Mouse (Mus musculus) mature B cell (primary cell): Measurements from ENCODE around the gene Slc1a2.

Experiments
- in situ Hi-C: fragments of 300-500 bp; cut with MboI; formaldehyde crosslinking; loops from 2 replicates; pipeline ENCODE4 v1.14.3; 2019

The Slc1a2 gene

DNA sequence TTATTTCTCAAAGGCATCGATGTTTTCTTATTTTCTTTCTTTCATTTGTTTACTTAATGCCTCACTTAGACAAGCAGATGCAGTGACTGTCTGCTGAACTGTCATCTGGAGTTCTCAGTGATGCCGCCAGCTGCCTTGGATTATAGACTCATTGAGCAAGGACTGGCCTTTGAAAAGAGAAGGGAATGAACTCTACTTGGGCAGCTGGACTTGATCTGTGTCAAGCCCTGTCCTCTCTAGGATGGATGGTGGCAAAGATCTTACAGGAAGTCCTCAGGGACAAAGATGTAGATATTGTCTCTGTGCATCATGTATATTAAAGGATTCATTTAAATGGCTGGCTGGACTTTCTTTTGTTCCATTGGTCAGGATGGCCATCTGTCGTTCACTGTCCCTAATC, 5.4 kb downstream of the Slc1a2 start:
- in situ Hi-C loops = no loop called here

DNA sequence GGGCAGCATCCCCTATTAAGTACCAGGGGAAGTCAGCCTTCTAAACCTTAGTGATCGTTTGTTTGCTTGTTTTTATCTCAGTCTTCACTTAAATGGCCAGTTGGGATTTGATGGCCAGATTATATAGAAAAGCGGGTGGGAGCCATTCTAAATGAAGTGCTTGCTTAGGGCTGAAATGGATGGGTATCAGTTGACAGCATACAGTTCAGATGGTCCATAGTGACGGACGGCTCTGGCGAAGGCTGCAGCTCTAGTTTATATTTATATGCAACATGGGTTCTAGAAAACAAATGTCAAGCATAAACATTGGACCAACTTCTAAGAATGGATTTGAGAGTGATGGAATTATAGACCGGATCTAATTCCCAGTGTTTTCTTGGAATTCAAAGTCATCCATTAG, 9.5 kb downstream of the Slc1a2 start:
- in situ Hi-C loops = no loop called here

- in situ Hi-C loops = no loop called here
Measured at GRCm38 (mm10) chr2:102669580-102669979, 11.1 kb downstream of the Slc1a2 start.

- in situ Hi-C loops = no loop called here
Measured at GRCm38 (mm10) chr2:102674582-102674981, 16.1 kb downstream of the Slc1a2 start.

DNA sequence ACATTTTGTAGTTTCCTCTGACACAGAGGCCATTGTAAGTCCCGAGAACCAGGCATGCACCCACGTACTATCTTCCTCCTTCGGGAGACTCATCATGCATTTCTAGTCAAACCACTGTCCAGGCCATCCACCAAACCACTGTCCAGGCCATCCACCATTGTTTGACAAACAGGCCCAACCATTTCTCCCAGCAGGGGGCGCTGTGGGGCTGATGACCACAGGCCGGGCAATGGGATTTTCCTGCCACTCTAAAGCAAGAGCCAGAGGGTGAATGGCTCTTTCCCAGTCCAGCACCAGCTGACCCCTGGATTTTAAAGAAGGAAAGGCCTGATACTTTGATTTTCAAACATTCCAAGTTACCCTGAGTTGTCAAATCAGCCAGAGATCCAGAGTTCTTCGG, 16.8 kb downstream of the Slc1a2 start:
- in situ Hi-C loops = no loop called here

DNA sequence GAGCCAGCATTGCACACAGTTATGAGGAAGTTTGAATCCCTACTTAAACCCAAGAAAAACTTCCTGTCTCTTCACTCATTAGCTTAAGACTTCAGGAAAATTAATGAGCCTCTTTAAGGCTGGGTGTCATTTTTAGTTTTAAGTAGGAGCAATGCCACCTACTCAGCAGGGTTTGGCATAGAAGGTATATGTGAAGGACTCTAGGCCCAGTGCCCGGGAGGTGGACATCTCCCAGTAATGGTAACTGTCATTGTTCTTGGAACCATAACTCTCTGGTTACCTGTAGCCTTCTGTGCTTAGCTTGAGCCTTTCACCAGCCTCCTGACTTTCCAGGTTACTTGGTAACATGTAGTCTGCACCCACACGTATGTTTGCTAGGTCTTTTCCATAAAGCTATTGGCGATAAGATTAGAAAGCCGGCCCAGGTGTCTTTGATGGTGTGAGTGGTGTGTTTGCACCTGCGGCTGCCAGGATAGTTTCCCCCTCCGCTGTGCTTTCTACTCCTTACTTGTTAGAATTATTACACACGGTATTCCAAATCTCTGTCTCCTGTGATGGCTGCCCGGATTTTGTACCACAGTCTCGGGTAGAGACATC, 18.4 kb downstream of the Slc1a2 start:
- in situ Hi-C loops = no loop called here

- in situ Hi-C loops = no loop called here
Measured at GRCm38 (mm10) chr2:102677400-102677799, 18.9 kb downstream of the Slc1a2 start.

- in situ Hi-C loops = no loop called here
Measured at GRCm38 (mm10) chr2:102681351-102681750, 22.9 kb downstream of the Slc1a2 start.

DNA sequence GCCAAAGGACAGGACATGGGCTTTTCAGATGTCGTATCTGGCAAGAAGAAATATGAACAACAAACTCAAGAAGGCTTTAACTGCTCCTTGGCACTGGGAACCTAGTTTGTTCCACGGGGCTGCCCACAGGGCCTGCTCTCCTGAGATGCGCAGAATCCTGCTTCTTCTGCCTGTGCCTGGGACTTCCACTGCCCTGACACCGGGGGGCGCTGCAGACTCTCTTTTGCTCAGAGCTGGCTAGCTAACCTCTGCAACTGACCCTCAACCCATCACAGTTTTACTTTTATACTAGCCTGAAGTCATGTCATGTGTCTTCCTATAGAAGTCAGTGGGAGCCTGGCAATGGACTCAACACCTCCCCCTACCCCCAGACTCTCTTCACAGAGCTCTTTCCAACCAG, 23.7 kb downstream of the Slc1a2 start:
- in situ Hi-C loops = no loop called here

DNA sequence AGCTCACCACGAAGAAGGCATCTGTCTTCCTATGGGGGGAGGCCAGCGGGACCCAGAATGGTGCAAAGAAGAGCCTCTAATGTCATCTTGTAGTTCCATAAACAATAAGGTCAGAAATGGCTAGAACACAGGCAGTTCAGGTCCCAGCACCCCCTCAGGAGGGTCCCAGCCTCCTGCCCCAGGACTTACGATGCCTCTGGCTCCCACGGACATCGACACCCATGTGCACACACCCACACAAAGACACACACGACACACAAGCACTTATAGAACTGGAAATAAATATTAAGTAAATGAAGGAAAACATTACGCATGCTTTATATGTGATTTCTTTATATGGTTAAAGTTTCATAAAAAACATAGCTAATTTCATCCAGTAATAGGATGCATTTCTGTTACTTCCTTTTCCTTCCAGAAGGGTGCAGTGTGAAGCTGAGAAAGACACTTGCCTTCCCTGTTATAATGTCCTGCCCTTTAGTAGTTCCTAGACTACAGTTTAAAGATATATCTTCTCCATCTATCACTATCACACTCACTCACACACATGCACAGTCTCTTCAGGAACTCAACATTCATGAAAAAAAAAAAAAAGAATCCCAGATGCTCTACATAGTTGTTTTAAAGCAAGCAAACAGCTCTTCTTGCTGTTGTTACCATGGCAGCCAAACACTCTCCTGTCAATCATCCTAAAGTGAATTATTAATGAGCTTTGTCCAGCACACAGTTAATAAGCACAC, 27.1 kb downstream of the Slc1a2 start:
- in situ Hi-C loops = loop anchor here (5.0 kb wide), 1 partner anchor 332 kb away; no protein-coding TSS in a partner anchor

- in situ Hi-C loops = loop anchor here (5.0 kb wide), 1 partner anchor 331 kb away; no protein-coding TSS in a partner anchor
Measured at GRCm38 (mm10) chr2:102686108-102686450, 27.6 kb downstream of the Slc1a2 start.

DNA sequence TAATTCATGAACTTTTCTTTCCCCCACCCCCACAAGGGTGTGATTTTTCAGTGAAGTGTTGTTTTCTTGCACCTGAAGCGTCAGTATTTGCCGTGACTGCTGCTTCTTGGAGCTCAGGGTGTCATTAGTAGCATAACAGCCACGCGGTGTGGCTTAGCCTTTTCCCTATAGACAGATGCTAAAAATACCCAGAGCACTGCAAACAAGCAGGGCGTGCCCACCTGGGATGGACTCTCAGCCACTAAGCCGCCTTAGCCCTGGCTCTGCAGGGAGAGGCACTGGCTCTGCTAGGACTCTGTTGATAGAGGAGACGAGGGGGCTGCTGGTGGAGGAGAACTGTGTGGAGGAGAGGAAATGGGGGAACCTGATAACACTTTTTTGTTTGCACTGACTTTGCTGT, 35.1 kb downstream of the Slc1a2 start:
- in situ Hi-C loops = no loop called here

DNA sequence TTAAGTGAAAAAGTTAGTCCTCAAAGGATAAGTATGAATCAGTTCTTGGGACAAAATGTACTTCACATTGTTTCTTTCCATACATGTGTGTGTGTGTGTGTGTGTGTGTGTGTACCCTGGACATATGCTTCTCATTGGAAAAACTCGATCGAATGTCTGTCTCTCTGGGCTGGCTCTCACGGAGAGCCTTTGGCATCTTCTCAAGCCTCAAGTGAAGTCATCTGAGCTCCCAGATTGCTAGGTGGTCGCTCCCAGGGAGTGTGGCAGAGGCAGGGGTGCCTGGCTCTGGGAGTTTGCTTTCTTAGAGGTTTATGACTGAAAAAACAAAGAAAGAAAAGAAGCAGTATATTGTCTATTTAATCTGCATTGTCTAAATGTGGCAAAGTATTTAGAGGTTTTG, 36.3 kb downstream of the Slc1a2 start:
- in situ Hi-C loops = no loop called here

GRCm38 (mm10) chr2:102695541-102695940, 37.1 kb downstream of the Slc1a2 start:
- in situ Hi-C loops = no loop called here

DNA sequence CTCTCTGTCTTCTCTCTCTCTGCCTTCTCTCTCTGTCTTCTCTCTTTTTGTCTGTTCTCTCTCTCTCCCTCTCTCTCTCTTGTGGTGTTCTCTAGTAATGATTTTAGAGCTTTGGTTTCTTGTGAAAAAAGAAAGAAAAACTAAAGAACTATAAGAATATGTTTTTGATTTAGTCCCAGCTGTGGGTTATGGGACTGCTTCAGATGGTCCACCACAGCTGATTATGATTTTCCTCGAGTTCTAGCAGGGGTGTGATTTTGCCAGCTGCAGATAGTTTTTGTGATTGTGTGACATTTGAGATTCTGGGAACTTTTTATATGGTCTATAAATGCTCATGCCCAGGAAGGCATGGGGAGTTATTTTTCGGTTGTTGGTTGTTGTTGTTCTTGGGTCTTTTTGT, 39.3 kb downstream of the Slc1a2 start:
- in situ Hi-C loops = no loop called here

GRCm38 (mm10) chr2:102699921-102700320, 41.5 kb downstream of the Slc1a2 start:
- in situ Hi-C loops = no loop called here

- in situ Hi-C loops = no loop called here
Measured at GRCm38 (mm10) chr2:102700695-102701094, 42.2 kb downstream of the Slc1a2 start.

GRCm38 (mm10) chr2:102701382-102701781, 42.9 kb downstream of the Slc1a2 start:
- in situ Hi-C loops = no loop called here

GRCm38 (mm10) chr2:102703556-102703955, 45.1 kb downstream of the Slc1a2 start:
- in situ Hi-C loops = no loop called here

DNA sequence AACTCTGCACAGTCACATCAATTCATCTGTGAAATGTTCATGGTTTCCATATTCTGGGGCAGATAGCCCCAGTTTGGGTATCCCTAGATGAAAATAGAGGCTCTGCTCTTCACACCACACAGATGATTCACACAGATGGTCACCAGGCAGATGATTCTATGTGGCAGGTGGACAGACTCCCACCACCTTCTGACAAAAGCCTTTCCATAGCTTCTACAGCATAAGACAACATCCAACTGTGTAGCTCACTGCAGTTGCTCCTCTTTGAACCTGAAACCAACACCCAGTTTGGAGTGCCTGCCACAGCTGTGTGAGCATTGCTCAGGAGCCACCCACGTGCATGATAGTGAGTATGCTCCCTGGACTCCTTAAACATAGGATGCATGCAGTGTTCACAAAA, 46.3 kb downstream of the Slc1a2 start:
- in situ Hi-C loops = no loop called here

DNA sequence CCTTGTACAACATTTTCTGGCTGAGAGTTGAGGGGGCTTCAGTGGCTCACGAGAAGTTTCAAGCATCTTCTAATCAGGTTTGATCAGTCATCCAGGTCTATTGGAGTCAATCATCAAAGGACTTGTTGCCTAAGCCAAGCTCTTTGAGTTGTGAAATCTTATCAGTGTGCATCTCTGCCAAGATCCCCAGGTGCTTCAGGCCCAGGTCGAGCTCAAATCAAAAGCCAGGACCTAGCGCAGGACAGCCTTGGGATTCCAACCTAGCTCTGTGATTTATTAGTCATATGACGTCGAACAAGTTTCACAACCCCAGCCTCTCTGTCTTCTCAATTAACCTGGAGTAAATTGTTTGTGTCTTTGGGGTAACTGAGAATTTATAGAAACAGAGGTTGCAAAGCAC, 53.1 kb downstream of the Slc1a2 start:
- in situ Hi-C loops = no loop called here

DNA sequence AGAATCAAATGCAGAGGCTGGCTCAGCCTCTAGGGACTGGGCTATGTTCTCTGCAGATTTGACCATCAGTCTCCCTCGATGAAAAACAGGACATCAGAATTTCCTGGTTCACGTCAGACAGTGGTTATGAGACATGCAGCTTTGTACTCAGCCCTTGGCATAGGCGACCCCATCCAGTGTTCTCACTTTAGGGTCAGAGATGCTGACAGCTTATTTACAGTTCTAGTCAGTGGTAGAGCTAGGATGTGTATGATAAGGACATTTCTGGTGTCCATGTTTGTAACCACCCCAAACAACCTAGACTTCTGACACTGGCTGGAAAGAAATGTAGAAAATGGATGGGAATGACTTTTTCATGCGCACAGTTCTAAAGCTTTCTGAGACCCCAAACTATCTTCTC, 53.6 kb downstream of the Slc1a2 start:
- in situ Hi-C loops = no loop called here

- in situ Hi-C loops = no loop called here
Measured at GRCm38 (mm10) chr2:102712678-102713628, 54.5 kb downstream of the Slc1a2 start.
